Mouse (Mus musculus): ENCODE measurements around the gene Itpr1.

Itpr1 gene

DNA sequence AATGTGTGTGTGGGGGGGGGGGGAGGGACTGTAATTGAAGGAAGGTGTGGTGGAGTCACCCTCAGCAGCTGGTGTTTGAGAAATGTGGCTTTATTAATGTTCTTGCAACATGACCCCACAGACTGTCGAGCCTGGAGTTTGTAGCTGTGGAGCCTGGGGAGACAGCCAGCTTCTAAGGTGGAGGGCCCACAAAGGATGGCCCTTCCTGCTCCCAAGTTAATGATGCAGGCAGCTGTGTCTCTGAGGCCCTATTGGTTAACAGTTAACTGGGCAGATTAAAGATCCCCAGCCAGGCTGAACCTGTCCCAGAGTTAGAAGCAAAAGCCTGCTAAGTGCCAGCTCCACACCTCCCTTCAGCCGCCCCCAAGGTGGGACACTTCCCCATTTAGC, 245.3 kb downstream of the Itpr1 start:
- in situ Hi-C loops (cut with MboI; ENCODE audit: low sequenced_read_pairs) = no loop called here

DNA sequence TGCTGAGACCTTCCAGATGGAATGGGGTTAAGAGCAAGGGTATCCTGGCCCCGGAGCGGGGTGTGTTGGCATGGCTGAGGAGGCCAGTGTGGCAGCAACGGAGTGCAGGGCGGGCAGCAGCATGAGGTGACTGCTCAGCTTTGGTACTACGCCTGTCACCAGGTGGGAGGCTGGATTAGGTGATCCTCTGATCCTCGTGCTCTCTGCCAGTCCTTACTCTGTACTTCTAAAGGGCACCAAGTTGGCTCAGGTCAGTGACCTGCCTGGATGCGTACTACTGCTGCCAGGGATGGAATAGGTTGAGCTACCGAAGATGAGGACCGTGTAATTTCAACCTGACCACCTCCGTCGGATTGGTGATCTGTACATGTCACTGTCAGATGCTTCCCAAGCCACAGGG, 245.9 kb downstream of the Itpr1 start:
- in situ Hi-C loops (cut with MboI; ENCODE audit: low sequenced_read_pairs) = no loop called here

DNA sequence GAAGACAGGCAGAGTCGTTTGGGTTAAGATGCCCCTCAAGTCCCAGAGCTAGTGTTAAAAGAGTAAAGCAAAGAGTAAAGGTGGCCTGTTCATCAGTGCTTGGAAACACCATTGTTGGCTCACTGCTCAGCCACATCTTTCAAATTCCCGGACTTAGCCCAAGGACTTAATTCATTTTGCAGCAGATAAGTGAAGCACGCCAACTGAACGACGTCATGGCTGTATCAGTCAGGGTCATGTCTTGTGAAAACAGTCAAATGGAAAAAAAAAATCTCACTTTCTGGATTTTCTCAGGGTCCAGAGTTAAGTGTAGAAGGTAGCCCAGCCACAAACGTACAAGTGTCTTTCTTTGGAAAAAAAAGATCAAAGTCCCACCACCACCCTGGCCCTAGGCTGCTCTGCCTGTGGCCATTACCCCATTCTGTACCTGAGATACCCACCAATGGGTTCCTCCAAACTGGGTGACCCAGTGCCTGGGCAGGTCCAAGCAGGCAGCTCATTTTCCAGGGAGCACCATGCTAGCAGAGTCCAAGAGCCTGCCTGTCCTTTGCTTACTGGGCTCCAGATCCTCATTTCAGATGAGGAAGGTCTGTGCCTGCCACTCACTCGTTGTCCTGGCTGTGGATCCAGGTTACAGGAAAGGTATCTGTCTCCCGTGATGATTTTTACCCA, 251.5 kb downstream of the Itpr1 start:
- in situ Hi-C loops (cut with MboI; ENCODE audit: low sequenced_read_pairs) = no loop called here

DNA sequence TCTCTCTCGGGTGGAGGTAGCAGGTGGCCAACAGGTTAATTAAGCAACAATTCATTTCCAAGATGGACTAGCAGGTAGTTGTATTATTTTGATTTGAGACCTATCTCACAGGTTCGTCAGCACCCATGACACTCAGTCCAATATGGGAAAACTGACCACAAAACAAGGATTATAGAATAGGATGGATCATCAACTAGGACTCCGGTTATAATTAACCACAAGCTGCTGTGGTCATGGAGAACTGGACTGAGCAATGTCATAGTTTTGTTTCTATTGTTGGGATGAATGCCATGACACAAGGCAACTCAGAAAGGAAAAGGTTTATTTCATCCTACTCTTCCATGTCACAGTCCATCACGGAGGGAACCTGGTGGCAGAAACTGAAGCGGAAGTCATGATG, 252.3 kb downstream of the Itpr1 start:
- in situ Hi-C loops (cut with MboI; ENCODE audit: low sequenced_read_pairs) = no loop called here

DNA sequence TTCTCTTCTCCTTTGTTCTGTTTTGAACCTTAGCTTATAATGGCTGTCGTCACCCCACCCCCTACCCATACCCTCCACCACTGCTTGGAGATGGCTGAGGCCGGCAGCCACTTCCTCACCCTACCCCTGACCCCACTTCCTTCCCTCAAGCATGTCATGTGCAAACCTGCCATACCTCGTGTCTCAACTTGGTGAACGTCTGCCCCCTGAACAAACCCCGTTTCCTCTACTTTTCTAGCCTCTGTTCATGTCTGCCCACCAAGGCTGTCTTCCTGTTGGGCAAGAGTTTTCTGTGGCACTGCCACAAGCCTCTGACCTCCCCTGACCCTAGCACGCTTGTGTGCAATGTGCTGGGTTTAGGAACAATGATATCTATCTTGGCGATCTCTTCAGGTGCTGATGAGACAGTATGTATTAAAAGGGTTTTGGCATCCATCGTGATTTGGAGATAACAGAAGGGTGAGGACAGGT, 253.2 kb downstream of the Itpr1 start:
- in situ Hi-C loops (cut with MboI; ENCODE audit: low sequenced_read_pairs) = no loop called here

DNA sequence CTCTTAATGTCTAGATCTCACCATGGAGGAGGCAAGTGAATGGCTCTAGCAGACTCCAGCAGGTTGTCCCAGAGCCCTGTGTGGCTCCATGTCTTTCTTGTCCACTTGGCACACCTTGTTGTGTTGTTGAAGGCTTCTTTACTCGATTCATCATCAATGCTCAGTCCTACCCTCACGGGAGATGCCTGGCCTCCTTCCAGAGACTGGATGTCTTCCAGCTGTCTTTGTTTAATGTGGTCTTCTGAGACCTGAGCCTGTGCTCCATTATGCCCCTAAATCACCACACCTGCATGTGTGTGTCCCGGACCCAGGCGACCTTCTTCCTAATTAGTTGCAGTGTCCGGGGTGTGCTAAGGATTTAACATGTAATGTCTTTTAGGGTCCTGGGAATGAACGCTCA, 254.7 kb downstream of the Itpr1 start:
- in situ Hi-C loops (cut with MboI; ENCODE audit: low sequenced_read_pairs) = no loop called here

DNA sequence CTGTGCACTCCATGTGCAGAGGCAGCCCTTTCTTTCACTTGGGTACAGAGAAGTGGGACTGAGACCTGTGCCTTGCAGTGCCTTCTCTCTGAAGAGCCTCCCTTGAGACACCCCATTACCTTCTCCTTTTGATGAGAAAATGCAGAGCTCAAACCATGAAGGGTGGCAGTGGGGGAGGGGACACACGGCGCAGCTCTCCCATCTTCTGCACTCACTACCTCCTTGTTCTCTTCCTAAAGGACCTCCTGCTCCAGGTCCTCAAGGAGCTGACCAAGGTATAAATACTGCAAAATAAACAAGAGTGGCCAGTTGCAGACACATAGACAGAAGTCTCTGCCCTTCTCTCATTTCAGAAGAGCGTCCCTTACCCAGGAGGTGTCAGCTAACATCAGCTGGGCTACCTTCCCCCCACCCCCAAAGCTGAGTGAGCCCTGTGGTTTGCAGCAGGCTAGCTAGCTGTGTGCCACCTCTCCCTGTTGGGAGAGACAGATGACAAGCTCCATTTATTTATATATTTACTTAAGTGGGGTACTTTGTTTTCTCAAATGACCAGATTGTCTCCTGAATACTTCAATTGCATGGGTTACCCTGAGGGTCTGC, 255.4 kb downstream of the Itpr1 start:
- in situ Hi-C loops (cut with MboI; ENCODE audit: low sequenced_read_pairs) = no loop called here

DNA sequence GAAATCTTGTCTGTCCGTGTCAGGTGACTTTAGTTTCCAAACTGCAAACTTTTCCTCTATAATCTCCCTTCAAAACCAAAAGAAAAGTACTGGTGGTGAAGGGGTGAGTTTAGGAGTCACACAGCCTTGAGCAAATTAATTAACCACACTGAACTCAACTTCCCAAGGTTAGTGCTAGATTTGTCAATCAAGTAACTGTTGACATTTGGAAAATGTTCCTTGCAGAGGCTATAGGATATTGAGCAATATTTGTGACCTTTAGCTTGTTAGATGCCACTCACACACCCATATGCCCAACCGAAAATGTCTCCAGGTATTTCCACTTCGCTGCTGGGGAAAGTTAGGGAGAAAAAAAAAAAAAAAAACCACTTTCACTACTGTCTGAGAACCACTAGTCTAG, 259.0 kb downstream of the Itpr1 start:
- in situ Hi-C loops (cut with MboI; ENCODE audit: low sequenced_read_pairs) = no loop called here

DNA sequence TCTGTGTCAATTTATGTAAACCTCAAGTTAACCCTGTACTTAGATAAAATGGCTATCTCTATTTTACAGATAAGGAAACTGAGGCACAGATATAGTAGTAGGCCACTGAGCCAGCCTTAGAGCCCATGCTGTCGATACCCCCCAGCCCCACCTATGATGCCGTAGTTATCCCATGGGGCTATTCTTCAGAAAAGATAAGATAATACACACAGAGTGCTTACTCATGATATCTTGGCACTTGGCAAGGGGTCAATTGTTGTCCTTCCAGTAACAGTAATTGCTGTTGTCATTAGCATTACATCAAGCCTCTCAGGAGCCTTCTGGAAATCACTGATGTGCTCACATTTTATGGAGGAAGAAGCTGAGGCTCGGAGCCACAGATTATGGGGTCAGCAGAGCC, 259.9 kb downstream of the Itpr1 start:
- in situ Hi-C loops (cut with MboI; ENCODE audit: low sequenced_read_pairs) = no loop called here

DNA sequence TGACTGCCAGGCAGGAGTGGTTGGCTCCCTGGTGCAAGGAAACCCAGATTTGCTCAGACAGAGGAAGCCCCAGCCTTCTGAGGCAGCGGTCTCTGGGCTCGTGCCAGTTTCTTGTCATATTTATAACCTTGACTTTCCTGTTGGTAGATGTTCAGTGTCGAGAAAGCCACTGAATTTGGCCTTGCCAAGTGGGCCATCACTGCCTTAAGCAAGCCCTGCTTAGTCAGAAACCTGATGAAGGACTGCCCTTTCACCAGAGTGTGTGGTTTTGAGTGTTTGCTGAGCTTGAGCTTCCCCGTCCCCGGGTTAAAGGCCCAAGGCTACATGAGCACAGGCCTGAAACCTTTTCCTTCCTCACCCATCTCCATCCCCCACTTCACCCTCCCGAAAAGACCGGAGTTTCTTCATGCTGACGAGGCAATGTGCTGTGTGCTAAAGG, 263.9 kb downstream of the Itpr1 start:
- in situ Hi-C loops (cut with MboI; ENCODE audit: low sequenced_read_pairs) = no loop called here

DNA sequence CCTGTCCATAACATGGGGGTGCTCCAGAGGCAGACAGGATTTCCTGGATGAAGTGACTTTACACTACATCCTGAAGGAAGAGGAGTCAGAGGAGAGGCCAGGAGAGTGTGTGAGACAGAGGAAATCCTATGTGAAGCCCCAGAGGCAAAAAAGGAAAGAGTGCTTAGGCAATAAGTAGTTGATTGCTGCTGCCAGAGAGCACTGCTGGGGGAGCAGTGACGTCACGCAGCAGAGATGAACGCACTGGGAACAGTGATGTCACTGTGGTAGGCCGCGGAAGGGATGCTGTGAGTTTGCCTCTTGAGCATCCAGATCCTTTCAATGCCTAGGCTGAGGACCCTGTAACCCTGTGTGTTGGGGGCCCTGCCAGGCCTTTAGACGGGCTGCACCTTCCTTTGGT, 264.7 kb downstream of the Itpr1 start:
- in situ Hi-C loops (cut with MboI; ENCODE audit: low sequenced_read_pairs) = no loop called here

DNA sequence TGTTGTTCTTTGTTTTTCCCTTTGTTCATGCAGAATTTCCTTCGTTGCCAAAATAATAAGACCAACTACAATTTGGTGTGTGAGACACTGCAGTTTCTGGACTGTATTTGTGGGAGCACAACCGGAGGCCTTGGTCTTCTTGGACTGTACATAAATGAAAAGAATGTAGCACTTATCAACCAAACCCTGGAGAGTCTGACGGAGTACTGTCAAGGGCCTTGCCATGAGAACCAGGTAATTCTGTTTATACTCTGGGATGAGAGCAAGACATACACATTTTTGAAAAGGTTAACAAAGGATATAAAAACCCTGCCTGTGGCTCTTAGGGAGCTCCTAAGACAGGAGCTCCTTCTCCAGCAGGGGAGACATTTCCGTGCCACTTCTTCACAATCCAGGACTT, 268.3 kb downstream of the Itpr1 start:
- in situ Hi-C loops (cut with MboI; ENCODE audit: low sequenced_read_pairs) = no loop called here

DNA sequence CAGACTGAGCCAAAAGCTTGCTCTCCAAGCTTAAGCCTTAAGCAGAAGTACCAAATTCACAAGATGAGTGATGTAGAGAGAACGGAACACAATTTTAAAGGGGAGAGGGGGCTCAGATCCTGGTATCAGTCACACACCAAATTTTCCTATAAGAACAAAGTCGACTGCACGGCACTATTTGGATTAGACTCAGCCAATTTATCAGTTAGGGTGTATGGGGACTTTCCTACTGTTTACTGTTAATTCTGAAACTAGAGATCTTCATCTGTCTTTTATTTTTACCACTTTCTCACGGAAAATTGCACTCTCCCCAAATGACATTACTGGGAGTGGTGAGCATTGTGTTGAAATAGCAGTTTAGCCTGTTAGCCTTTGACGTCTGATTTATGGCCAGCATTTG, 269.6 kb downstream of the Itpr1 start:
- in situ Hi-C loops (cut with MboI; ENCODE audit: low sequenced_read_pairs) = no loop called here

DNA sequence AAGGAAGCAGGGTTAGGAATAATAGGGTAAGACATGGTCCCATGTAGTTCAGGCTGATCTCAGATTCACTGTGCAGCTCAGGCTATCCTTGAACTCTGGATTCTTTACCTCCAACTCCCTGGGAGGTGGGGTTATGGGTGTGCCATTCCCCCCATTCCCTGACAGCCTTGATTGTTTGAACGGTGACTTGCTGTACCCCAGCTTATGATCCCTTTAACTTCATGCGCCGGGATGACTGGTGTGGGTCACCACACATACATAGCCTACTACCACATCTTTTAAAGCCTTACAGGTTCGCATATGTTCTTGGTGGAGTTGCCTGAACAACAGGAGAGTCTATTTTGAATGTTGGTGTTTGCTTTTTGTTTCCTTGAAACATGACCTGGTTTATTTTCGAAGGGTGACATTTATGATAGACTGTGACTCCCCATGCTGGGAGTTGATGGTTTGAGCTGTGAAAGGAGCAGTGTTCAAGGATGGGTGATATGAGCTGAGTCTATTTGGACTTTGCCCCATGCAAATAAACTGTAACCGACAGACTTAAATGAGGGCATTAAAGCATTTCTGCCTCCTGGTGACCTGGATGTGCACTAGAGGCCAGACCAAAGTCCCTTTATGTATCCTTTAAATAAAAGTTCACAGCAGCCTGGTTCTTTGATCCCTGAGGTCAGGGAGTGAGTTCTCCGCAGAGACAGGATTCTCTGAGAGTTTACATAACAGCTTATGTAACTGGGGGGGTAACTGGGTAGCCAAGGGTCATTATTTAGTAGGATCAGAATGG, 273.5 kb downstream of the Itpr1 start:
- in situ Hi-C loops (cut with MboI; ENCODE audit: low sequenced_read_pairs) = no loop called here

DNA sequence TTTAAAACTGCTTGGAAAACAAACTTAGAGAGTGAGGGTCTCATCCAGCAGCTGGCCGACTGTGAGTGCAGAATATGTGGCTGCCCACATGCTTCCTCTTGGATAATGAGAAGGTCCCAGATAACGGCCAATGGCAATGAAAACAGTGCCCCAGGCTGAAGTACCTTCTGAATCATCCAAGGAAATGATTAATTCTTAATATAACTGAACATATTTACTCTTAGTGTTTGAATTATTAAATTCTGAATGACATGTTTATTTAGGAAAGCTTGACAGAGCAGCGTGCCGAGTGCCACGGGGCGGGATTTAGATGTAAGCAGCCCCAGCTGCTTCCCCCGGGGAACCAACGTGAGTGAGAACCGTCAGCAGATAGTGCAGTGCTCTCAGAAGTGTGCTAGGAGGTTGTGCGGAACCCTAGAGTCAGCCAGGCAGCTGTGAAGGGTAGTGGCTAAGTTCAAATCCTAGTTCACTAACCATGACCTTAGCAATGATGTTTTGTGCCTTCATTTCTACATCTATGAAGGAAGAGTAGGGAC, 274.5 kb downstream of the Itpr1 start:
- in situ Hi-C loops (cut with MboI; ENCODE audit: low sequenced_read_pairs) = no loop called here

DNA sequence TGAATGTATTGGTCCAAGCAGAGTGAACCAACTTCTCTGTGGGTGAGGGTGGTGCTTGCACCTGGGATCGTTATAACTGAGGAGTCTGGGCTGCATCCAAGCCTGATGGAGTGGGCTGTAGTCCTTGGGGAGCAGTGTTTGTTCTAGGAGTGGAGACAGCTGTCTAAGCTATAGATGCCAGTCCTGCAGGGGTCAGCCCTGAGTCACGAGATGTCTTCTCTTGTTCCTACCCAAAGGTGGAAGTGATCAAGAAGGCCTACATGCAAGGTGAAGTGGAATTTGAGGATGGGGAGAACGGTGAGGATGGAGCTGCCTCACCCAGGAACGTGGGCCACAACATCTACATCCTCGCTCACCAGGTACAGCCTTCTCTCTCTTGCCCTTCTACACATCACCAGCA, 275.4 kb downstream of the Itpr1 start:
- in situ Hi-C loops (cut with MboI; ENCODE audit: low sequenced_read_pairs) = no loop called here

DNA sequence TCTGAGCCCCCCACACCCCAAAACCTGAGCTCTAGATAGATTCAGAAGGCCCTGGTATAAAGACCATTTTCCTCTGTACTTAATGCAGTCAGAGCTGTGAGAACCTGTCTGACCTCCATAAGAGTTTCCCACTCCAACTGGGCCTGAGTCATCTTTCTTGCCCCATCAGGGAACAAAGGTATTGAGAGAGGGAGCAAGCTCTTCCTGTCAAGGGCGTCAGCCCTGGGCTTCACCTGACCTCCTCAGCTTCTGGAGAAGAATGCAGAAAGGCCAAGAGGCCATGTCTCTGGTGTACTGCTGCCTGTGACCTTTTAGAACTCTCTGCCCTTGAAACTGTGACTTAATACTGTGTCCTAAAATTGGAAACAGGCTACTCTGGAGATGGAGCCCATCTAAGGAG, 279.1 kb downstream of the Itpr1 start:
- in situ Hi-C loops (cut with MboI; ENCODE audit: low sequenced_read_pairs) = no loop called here

DNA sequence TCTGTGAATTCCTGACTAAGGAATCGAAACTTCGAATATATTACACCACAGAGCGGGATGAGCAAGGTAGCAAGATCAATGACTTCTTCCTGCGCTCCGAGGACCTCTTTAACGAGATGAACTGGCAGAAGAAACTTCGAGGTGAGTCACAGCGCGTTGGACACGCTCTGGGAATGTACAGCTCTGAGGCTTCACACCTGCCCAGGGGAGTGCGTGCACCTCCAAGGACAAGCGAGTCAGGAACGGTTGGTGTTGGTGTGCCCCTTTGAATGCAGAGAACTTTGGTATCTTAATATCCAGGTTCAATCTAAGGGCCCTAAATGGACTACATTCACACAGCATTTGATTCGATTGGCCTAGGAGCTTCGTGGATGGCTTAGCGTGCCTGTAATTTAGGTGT, 280.9 kb downstream of the Itpr1 start:
- in situ Hi-C loops (cut with MboI; ENCODE audit: low sequenced_read_pairs) = no loop called here

DNA sequence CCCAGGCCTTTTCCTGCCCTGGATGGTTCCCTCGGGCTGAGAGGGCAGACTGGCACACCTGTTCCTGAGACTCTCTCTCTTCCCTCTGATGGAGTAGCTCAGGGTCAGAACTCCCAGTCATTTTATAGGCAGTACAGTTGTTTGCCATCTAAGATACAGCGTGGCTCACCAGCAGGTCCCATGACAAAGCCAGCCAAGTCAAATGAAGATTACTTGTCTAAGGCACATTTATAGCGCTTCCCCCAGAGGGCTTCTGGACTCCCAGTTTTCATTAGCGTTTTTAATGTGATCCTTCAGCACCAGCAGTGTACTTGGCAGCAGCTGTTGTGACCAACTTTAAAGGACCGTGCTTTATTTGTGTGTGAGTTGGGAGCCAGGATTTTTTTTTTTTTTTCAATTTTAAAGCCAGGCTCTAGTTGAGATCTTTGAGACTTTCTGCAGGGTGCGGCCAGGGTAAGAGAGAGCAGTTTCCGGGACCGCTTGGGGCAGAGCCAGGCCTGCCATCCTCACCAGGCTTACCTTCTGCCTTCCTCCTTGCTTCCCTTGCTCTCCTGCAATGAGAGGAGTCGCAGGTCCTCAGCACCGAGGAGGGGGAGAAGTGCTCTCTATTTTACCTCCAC, 281.4 kb downstream of the Itpr1 start:
- in situ Hi-C loops (cut with MboI; ENCODE audit: low sequenced_read_pairs) = no loop called here

DNA sequence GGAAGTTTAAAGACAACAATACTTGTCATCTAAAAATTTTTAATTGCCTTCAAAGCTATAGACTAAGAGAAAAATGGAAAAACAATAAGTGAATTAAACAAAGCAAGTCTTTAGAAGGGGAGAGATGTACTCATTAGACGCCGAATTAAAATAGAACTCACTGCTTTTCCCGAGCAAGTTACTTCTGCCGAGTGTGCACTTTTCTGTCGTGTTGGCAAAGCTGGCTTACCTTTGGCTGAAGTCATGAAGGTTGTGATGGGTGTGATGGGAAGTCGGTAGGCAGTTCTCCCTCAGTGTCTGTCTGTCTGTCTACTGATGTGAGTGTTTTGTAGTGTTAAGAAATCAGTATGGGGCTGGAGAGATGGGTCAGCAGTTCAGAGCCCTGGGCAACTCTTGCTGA, 282.1 kb downstream of the Itpr1 start:
- in situ Hi-C loops (cut with MboI; ENCODE audit: low sequenced_read_pairs) = no loop called here

DNA sequence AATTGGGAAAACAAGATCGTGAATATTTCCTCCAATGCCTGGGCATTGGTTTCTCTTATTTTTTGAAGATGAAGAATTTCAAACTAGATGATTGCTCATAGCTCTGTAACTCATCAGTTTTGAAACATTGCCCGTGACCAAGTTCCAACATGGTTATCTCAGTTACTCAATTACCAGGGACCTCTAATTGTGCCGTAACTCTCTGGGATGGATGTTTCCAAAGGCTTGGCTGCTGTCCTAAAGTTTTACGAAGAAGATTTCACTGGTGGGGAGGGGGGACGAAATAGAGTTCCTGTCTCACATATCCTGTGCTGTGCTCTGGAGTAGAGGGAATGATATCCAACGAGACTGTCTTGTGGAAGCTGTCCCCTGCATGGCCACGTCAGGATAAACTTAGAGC, 285.2 kb downstream of the Itpr1 start:
- in situ Hi-C loops (cut with MboI; ENCODE audit: low sequenced_read_pairs) = no loop called here

All from CH12F3 (cell line).